Comparison of ENCODE assay signal across 9 mouse cellular contexts in the genomic region with DNA sequence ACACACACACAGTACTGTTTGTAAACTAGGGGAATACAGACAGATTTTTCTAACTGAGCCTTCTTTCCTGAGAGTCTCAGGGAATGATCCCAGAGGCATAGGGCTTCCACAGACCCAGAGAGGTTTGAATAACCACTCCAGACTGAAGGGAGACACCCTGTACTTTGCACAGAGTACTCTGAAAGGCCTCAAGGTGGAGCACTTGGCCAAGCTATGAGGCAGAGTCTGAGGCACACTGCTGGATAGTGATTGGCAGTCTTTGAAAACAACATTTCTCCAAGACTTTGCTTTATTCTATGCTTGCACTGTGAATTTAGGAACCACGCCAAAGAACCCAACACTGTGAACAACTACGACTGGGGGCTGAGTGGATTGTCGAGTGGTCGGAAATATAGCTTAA.
DNase-seq lines count a peak whose midpoint lies in the region; ATAC-seq and TF ChIP-seq lines count a peak whose summit lies in the region.
"Had no signal": no experiment of that assay in that cellular context is flagged by ENCODE, and none has a peak within 500 bp of the region (broad histone marks: within the 10 kb centered on the region; RNA-seq: fewer than 3 reads in every experiment).

No protein-coding gene starts in this region.

- 47% methylated on average over 4 of the region's 4 CpGs for WGBS in embryonic facial prominence, embryonic 10.5 days
- WGBS in hindbrain, embryonic 14.5 days = 44% methylated on average over 4 of the region's 4 CpGs
- WGBS in stomach, embryonic 15.5 days = 31% methylated on average over 4 of the region's 4 CpGs

- ATAC-seq in hindbrain, embryonic 14.5 days (ENCODE audit: low FRiP score) = peak; percentile 90
- ATAC-seq in stomach, embryonic 15.5 days (ENCODE audit: insufficient read depth, low FRiP score, low read depth) = peak; percentile 66; the same call in 1 of the 2 replicates
- no peak for ATAC-seq in erythroid progenitor cell, adult 5-6 weeks (replicated peaks; ENCODE audit: low FRiP score, poor library complexity, severe bottlenecking)

- TF ChIP-seq CTCF in E14TG2a.4 (conservative IDR thresholded peaks at IDR 0.05; ENCODE audit: low read length) = peak; percentile 23

- no peak overlapping the region for H3K9ac ChIP-seq in hindbrain, embryonic 14.5 days
- H3K9ac ChIP-seq in stomach, embryonic 15.5 days = no peak overlapping the region
- H3K9ac ChIP-seq: heart, embryonic 13.5 days had no signal

- no peak overlapping the region for H3K4me3 ChIP-seq in E14TG2a.4 (replicated peaks; ENCODE audit: low read length)
- no peak overlapping the region for H3K4me3 ChIP-seq in embryonic facial prominence, embryonic 10.5 days
- H3K4me3 ChIP-seq in hindbrain, embryonic 14.5 days (replicated peaks; ENCODE audit: low read length) = no peak overlapping the region
- H3K4me3 ChIP-seq in stomach, embryonic 15.5 days (replicated peaks) = no peak overlapping the region
- H3K4me3 ChIP-seq: heart, embryonic 13.5 days had no signal

- no peaks in the 10 kb centered on the region for H3K27me3 ChIP-seq in E14TG2a.4 (ENCODE audit: insufficient read depth, low read length)
- no peaks in the 10 kb centered on the region for H3K27me3 ChIP-seq in embryonic facial prominence, embryonic 10.5 days (replicated peaks; ENCODE audit: low read depth, poor library complexity, severe bottlenecking)
- no peaks in the 10 kb centered on the region for H3K27me3 ChIP-seq in hindbrain, embryonic 14.5 days (ENCODE audit: control insufficient read depth, insufficient read depth, low read length)
- no peaks in the 10 kb centered on the region for H3K27me3 ChIP-seq in stomach, embryonic 15.5 days (replicated peaks)
- H3K27me3 ChIP-seq: heart, embryonic 13.5 days had no signal

- no peaks in the 10 kb centered on the region for H3K4me1 ChIP-seq in E14TG2a.4 (replicated peaks; ENCODE audit: low read depth, low read length)
- no peaks in the 10 kb centered on the region for H3K4me1 ChIP-seq in embryonic facial prominence, embryonic 10.5 days
- no peaks in the 10 kb centered on the region for H3K4me1 ChIP-seq in hindbrain, embryonic 14.5 days (replicated peaks; ENCODE audit: control insufficient read depth, insufficient read depth, low read length)
- no peaks in the 10 kb centered on the region for H3K4me1 ChIP-seq in stomach, embryonic 15.5 days
- H3K4me1 ChIP-seq: heart, embryonic 13.5 days had no signal

- no peaks in the 10 kb centered on the region for H3K9me3 ChIP-seq in E14TG2a.4 (ENCODE audit: low read length)
- no peaks in the 10 kb centered on the region for H3K9me3 ChIP-seq in embryonic facial prominence, embryonic 10.5 days
- no peaks in the 10 kb centered on the region for H3K9me3 ChIP-seq in hindbrain, embryonic 14.5 days (ENCODE audit: control insufficient read depth, low read length)
- no peaks in the 10 kb centered on the region for H3K9me3 ChIP-seq in stomach, embryonic 15.5 days
- H3K9me3 ChIP-seq: heart, embryonic 13.5 days had no signal

- no peak overlapping the region for H3K27ac ChIP-seq in embryonic facial prominence, embryonic 10.5 days (replicated peaks)
- no peak overlapping the region for H3K27ac ChIP-seq in hindbrain, embryonic 14.5 days
- no peak overlapping the region for H3K27ac ChIP-seq in stomach, embryonic 15.5 days
- H3K27ac ChIP-seq: heart, embryonic 13.5 days had no signal

- DNase-seq in 3T3-L1 (ENCODE audit: low read depth, low spot score) = peak; percentile 56
- peak; percentile 56 for DNase-seq in embryonic facial prominence, embryonic 10.5 days (ENCODE audit: low spot score)
- DNase-seq in hindbrain, embryonic 14.5 days (ENCODE audit: low spot score) = peak; percentile 67
- DNase-seq in layer of hippocampus, postnatal 25 days (ENCODE audit: extremely low spot score in 1 of 2, low spot score in 1 of 2) = peak; percentile 9 to 40
- DNase-seq in mesoderm, embryonic 11.5 days (ENCODE audit: low read depth, low spot score) = peak; percentile 65

- no peak overlapping the region for H3K4me2 ChIP-seq in hindbrain, embryonic 14.5 days (replicated peaks)
- no peak overlapping the region for H3K4me2 ChIP-seq in stomach, embryonic 15.5 days
- H3K4me2 ChIP-seq: heart, embryonic 13.5 days had no signal

- H3K36me3 ChIP-seq in E14TG2a.4 (ENCODE audit: insufficient read depth, low read length) = no peaks in the 10 kb centered on the region
- no peaks in the 10 kb centered on the region for H3K36me3 ChIP-seq in embryonic facial prominence, embryonic 10.5 days (replicated peaks)
- no peaks in the 10 kb centered on the region for H3K36me3 ChIP-seq in hindbrain, embryonic 14.5 days (replicated peaks; ENCODE audit: control insufficient read depth, insufficient read depth)
- no peaks in the 10 kb centered on the region for H3K36me3 ChIP-seq in stomach, embryonic 15.5 days
- H3K36me3 ChIP-seq: heart, embryonic 13.5 days had no signal
